Mouse (Mus musculus) mature B cell (primary cell): Measurements from ENCODE around the gene Ccdc171.
"Not testable (repeated sequence)": the region's sequence is repeated elsewhere in the genome, so short reads cannot be mapped to it uniquely, and the experiment has no call there.

Experiments used
- in situ Hi-C: fragments of 300-500 bp; cut with MboI; formaldehyde crosslinking; loops from 2 replicates; pipeline ENCODE4 v1.14.3; 2019

Gene Ccdc171

GRCm38 (mm10) chr4:83525690-83526055 is 328 bp downstream of the Ccdc171 start:
- in situ Hi-C loops = no loop called here

DNA sequence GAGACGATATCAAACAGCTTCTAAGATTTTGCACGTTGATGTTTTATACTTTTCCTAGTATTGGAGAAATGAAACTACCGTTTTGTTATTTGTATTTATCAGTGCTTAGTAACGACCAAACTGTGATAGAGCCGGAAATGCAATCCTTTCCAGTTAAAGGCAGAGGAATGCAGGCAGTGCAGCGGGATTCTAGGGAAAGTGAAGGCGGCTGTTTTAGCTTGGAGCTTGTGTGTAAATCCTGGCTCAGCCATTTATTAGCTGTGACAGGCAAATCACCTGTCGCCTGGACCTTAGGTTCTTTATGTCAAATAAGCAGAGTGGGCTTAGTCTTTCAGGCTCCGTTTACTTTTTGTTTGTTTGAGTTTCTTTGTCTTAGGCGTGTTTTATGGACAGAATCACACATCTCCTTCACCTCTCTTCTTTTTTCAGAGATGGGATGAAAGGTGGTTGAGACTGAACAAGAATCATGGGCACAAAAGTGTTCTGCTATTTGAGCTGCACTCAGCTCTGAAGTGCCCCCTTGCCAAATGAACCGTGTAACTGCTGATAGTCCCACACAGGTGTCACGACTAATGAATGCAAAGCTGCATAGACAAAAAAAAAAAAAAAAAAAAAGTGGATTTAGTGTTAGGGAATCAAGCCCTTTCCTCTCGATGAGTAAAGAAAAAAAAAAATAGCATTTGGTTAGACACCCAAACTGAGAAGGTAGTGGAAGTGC is 1.1 kb downstream of the Ccdc171 start:
- in situ Hi-C loops = no loop called here

GRCm38 (mm10) chr4:83526988-83527334 is 1.6 kb downstream of the Ccdc171 start:
- in situ Hi-C loops = no loop called here

DNA sequence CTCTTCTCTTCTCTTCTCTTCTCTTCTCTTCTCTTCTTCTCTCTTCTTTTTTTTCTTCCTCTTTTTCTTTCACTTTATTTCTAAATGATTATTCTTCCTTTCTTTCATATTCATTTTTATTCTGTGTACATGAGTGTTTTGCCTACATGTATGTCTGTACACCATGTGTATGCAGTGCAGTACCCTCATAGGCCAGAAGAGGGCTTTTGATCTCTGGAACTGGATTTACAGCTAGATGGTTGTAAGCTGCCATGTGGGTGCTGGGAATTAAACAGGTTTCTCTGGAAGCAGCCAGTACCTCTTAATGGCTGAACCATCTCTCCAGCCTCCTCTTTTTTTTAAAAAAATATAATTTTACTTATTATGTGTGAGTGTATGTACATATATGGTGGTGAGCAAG is 2.6 kb downstream of the Ccdc171 start:
- in situ Hi-C loops = no loop called here

DNA sequence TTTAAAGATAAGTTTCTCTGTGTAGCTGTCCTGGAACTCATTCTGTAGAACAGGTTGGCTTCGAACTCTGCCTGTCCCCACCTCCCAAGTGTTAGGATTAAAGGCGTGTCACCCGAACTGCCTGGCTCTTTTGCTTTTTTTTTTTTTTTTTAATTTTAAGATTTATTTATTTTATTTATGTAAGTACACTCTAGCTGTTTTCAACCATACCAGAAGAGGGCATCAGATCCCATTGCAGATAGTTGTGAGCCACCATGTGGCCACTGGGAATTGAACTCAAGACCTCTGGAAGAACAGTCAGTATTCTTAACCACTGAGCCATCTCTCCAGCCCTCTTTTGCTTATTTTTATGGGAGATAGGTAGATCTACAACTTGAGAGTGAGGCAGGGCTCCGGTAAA is 4.7 kb downstream of the Ccdc171 start:
- in situ Hi-C loops = not testable (repeated sequence)

DNA sequence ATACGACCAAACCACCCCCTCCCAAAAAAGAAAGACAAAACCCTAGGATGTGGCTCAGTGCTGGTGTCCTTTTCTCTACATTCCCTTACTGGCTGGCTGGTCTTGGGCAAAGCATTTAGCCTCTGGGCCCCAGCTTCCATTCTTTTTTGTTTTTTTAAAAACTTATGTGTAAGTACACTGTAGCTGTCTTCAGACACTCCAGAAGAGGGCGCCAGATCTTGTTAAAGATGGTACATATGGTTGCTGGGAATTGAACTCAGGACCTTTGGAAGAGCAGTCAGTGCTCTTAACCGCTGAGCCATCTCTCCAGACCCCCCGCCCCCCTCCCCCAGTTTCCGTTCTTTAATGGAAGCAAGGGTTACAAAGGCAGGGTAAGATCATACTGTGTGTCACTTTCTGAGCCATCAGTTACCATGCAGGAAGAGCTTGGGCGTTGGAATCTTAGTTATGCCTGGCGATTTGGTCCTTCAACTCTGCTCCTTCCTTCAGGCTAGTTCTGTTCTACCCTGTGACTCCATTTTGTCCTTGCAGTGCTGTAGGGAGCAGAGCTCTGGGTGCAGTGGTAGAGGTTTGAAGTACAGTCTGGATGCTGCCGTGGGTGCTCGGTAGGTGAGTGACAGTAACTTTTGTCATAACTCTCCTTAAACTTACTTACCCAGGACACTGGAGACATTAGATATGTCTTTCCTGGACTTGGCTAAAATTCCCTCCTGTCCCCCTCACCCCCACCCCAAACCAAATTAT is 8.0 kb downstream of the Ccdc171 start:
- in situ Hi-C loops = no loop called here

DNA sequence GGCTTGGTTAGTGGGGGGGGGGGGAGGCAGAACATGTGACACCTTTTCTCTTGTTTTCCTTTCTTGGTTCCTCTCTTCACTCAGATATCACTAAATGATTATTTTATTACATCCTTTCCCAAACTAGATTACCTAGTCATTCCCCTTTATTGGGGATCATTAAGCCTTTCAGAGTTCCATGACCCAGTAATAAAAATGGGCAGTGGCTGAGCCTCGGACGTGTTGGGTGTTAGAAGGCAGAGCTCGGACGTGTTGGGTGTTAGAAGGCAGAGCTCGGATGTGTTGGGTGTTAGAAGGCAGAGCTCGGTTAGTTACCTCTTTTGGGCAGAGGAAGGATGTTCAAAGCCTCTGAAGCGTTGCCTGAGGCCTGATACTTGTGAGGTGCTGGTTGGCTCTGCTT is 8.7 kb downstream of the Ccdc171 start:
- in situ Hi-C loops = no loop called here

GRCm38 (mm10) chr4:83549501-83549900 is 24.2 kb downstream of the Ccdc171 start:
- in situ Hi-C loops = no loop called here

- in situ Hi-C loops = no loop called here
Observed at GRCm38 (mm10) chr4:83567190-83568113, 42.1 kb downstream of the Ccdc171 start.

DNA sequence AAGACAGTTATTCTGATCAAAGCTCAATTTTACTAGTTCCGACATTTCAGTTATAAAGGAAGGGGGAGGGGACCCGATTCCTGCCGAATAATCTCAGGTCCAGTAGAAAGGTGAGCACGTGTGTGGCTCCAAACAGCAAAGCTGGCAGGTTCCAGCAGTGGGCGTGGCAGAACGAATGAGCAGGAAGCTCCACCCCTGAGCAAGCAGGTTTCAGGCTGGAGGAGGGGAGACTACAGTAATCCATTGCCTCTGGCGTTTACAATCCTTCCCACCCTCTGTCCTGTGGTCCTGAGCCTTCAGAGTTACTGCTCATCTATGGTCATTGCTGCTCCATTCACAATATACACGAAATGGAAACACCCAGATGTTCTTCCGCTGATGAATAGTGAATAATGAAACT is 42.8 kb downstream of the Ccdc171 start:
- in situ Hi-C loops = not testable (repeated sequence)

DNA sequence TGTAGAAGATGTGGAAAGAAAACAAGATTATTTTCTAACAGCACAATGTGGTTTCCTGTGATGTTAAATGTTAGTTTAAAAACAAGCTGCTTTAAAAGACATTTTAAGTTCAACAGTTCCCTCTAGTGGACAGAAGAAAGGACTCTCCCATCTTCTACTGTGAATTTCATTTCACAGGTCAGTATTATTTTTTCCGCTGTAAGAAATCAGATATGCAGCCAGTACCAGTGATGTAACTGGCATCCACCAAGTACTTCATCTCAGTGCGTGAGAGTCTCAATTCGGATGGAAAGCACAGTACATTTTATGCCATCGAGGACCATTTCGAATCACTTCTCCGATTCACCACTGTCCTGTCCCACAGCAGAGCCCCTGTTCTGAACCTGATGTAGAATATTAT is 45.2 kb downstream of the Ccdc171 start:
- in situ Hi-C loops = no loop called here

DNA sequence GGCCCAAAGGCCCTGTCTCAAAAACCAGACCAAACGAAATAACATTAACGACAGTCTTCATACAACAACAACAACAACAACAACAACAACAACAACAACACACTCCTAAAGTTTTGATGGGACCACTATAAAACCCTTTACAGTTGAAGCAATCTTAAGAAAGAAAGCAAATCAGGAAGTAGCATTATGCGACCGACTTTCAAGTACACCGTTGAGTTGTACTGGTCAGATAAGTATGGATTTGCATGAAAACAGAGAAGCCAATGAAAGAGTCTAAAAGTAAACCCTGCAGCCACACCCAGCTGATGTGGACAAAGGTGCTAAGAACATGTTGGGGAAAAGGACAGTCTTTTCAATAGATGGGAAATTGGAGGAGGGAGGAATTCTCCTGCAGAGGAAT is 45.7 kb downstream of the Ccdc171 start:
- in situ Hi-C loops = no loop called here

DNA sequence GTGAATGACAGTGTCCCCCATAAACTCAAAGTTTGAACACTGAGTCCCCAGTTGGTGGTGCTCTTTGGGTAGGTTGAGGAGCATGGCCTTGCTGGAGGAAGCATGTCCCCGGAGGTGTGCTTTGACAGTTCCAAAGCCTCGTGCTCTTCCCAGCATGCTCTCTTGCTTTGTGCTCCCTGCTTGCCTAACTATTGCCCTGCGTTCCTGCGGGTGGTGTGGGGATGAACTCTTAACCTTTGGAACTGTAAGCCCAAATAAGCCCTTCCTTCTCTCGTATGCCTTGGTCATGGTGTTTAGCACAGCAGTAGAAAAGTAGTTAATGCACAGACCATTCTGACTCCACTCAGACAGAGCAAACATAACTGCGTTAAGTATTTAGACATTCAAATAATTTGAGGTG is 47.2 kb downstream of the Ccdc171 start:
- in situ Hi-C loops = no loop called here

DNA sequence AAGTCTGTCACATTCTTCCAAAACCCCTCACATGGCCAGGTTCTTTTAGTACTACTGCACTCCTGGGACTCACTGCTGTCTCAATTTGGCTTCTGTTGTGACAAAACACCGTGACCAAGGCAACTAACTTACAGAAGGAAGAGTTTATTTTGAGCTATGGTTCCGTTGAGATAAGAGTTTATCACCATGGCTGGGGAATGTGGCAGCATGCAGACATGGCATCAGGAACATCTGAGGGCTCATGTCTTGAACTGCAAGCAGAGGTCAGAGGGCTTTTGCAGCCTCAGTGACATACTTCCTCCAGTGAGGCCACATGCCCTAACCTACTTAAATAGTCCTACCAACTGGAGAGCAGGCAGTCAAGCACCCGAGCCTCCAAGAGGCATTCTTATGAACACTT is 51.0 kb downstream of the Ccdc171 start:
- in situ Hi-C loops = no loop called here

DNA sequence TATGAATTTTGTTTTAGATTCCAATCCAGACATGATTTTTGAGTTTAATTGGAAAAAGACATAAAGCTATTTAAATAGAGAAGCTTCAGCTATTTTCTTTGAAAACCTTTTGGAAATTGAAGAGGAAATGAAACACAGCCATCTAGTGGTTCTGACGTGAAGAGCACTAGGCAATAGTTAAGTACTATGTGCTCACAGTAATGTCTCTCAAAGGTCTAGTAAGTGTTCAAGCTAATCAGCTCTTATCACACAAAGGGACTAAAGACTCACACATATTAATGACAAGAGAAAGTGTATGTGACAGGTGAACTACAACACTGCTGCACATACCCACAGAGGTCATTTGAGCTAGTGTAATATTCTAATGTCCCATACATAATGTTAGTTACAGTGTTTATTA is 54.8 kb downstream of the Ccdc171 start:
- in situ Hi-C loops = no loop called here

GRCm38 (mm10) chr4:83587563-83587962 is 62.2 kb downstream of the Ccdc171 start:
- in situ Hi-C loops = no loop called here

DNA sequence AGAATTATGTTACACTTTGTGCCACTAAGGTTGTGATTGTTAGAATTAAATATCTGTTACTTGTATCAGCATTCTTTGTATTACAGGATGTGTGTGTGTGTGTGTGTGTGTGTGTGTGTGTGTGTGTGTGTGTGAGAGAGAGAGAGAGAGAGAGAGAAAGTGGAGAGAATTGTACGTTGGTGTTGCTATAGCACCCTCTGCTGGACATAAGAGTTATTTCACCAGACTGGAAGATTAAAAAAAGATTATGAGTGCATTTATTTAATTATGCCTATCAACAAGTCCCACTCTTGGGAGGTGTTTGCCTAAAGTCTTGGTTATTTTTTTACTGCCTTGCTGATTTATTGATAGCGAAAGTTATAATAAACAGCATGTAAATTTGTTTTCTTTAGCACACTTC is 71.1 kb downstream of the Ccdc171 start:
- in situ Hi-C loops = no loop called here

GRCm38 (mm10) chr4:83611111-83611510 is 85.8 kb downstream of the Ccdc171 start:
- in situ Hi-C loops = no loop called here

DNA sequence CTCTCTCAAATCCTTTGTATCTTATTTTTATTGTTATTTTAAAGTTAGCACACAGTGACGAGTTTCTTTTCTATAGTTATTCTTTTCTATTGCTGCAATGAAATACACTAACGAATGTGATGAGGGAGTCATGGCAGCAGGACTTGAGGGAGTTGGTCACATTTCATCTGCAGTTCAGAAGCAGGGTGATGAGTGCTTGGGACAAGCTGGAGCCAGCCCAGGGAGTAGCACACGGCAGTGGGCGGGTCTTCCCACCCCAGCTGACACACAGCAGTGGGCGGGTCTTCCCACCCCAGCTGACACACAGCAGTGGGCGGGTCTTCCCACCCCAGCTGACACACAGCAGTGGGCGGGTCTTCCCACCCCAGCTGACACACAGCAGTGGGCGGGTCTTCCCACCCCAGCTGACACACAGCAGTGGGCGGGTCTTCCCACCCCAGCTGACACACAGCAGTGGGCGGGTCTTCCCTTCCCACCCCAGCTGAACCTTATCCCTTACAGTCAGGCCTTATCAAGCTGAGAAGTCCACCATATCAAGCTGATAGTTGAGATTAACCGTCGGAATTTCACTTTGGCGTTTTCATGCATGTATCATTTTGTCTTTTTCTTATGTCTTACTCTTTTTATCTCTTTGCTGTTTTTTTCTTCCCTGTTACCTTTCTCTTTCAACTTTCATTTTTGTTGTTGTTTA is 97.8 kb downstream of the Ccdc171 start:
- in situ Hi-C loops = not testable (repeated sequence)

- in situ Hi-C loops = no loop called here
Observed at GRCm38 (mm10) chr4:83623732-83624131, 98.4 kb downstream of the Ccdc171 start.

- in situ Hi-C loops = no loop called here
Observed at GRCm38 (mm10) chr4:83651453-83651852, 126.1 kb downstream of the Ccdc171 start.

GRCm38 (mm10) chr4:83655396-83655795 is 130.1 kb downstream of the Ccdc171 start:
- in situ Hi-C loops = no loop called here
